Mouse (Mus musculus): ENCODE results near the gene Map4k4.

The Map4k4 gene

DNA sequence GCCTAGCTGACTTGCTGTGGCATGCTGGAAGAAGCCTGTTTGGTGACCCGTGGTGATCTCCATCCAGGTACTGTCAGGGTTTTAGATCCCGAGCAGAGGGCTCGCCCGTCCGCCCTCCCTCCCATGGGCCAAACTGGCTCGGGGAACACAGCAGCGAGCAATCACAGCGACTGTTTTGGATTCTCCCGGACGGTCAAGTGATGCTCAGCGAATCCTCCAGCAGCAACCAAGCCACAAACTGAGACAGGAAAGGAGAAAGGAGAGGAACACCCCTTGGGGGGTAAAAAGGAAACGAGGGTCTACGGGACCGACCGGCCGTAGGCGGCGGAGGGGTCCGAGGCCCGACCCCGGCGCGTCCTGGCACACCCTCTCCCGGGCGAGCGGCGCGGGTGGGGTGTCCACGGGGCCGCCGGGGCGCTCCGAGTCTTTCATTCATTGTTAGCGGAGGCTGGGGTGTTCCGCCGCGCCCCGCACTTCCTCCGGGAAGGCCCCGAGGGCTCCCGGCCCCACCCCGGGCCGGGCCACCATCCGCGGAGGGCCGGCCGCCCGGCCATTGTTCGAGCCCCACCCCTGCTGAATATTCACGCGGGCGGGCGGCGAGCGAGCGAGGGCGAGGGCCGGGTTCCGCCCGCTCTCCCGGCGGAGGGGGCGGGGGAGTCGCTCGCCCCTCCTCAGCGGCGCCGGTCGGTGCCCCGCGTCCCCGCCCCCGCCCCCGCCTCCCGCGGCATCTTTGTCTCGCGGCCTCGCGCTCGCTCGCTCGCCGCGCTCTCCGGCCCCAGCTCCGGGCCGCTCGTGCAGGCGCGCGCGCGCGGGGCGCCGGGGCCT, at the start of gene Map4k4:
TSS of gene Map4k4 (plus strand) at position 733 of the 825 bp plus-strand sequence.
- DNase-seq (ENCODE audit: low read depth), result peak; percentile 61

DNA sequence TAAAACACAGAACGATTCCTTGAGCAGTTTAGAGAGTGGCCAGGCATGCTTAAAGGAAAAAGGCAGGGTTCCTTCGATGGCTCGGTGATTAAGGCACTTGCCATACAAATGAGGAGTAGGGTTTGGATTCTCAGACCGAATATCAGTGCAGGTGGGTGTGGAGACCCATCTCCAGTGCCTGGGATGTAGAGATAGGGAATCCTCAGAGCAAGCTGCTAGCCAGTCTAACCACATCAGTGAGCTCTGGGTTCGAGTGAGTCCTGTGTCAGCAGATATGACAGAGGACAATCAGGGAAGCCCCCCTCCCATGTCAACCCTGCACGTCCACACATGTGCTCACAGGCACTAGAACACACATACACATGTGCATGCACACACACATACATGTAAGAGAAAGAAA, 44.8 kb upstream of the Map4k4 start:
- no peak for DNase-seq (ENCODE audit: low read depth)

DNA sequence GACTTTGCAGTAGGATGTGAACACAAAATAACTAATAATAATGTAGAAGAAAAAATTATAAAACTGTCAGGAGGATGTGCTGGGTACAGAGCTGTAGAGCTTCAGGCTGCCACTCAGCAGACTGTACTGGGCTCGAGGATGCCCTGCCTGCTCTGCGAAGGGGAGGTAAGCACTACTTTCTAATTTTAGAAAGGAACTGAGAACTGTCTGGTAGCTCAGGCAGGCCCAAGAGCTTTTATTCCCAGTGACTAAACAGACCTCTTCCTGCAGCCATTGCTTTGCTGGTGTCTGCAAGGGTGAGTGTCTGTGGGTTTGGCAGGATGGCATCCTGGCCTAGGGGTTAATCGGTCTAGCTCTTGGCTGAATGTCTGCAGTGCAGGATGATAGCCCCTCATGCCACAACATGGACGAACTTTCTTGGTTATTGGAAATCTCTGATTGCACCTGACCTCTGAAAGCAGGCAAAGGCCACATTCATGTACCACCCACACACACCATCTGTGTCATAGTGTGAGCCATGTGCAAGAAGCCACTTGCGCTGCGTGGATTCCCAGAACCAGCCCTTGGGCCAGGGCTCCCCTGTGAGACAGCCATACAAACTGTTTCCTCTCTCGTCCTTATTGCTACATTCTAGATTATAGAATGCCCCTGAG, 43.8 kb upstream of the Map4k4 start:
- DNase-seq (ENCODE audit: low read depth), result peak; percentile 13

DNA sequence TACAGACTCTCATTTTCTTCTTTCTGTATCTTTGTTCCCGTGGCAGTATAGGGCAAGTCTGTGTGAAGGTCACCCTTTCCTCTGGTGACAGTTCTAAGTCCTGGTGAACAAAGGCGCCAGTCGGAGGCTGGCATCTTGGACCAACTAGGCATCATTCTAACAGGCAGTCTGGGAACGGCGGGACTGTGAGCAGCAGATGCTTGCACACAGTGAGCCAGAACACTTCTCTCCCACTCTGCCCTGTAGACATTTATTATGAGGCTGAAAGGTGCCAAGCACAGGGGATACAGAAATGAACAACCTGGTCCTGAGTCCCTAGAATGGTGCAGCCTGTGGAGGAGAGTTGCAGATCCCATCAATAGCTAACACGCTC, 43.3 kb upstream of the Map4k4 start:
- DNase-seq (ENCODE audit: low read depth), result no peak

DNA sequence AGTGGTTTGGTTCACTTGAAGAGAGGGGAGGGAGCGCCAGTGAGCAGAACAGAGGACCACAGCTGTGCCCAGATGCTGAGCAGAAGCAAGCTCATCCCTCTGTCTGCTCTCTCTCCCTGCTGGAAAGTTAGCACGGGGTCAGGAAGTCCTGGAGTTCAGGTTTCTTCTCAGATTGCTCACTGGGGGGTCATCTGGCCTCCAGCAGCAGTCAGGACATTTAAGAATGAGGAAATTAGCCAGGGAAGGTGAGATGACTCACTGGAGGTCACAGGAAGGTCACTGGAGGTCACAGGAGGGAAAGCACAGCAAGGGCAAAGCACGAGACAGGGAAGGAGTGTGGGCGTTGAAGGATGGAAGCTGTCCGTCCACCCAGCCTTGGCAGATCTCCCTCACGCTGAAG, 41.5 kb upstream of the Map4k4 start:
- DNase-seq (ENCODE audit: low read depth), result no peak

DNA sequence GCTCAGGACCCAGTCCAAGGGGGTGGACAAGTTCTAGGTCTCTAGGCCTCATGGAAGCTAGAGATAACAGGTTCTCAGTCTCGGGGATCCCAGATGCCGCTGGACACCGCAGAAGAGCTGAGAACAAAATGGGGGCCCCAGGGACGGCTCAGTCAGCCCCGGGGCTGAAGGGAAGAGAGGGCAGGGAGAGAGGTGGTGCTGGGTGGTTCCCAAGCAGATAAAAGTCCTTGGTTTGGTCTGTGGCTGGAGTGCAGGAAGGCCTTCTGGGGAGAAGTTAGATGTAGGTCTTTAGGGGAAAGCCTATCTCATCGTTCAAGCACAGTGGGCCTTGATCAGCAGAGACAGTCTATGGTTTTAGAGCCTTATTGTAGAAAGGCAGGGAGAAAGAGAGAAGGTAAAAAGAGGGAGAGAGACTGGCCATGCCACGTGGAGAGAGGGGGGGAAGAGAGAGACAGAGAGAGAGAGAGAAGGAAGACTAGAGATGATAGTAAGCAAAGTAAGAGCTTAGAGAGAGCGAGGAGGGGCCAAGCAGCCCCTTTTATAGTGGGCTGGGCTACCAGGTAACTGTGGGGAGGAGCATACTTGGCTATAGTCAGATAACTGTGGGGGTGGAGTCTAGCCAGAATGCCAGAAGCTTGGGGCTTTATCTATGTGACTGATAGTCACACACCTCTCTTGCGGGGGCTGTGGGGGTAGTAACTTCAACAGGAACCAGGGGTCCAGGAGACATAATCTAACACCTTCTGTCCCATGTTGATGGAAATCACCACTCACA, 34.2 kb upstream of the Map4k4 start:
- DNase-seq (ENCODE audit: low read depth), result no peak

DNA sequence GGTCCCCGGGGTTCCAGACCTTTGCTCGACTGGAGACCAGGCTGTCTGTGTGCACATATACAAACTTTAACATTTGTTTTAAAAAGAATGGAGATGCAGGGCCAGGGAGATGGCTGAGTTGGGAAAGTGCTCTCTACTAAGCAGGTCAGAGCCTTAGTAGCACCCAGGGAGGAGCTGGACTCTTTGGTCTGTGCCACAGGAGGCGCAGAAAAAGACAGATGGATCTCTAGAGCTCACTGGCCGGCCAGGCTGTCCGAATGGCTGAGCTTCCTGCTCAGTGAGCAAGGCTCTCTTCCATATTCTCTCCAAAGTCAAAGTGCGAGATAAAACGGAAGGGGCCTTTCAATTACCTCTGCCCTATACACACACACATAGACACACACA, 33.6 kb upstream of the Map4k4 start:
- DNase-seq (ENCODE audit: low read depth), result no peak

DNA sequence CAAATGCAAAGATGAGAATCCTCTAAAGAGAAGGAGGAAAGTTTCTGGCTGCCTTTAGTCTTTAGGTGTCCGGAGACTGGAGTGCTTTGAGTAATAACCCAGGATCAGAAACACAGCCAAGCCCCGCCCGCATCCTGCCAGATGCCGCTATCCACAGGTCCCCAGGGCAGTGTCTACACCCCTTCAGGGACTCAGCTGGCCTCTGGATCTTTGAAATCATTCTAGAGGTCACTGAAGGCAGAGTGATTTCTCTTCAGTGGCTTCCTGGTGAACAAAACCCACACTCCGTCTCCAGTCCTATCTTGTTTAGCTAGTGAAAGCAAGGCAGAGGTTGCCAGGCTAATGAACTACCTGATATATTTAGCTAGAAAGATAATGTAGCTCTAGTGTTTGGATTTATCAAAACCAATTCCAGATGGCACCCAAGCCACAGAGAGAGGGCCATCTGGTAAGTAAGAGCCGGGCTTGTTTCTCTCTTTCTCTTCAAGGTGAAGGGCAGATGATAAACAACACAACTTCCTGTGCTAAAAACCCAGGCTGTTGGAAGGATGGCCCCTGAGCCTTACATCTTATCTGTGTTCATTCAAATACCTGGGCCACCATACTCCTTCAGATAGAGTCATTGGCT, 32.6 kb upstream of the Map4k4 start:
- peak; percentile 20 for DNase-seq (ENCODE audit: low read depth)

DNA sequence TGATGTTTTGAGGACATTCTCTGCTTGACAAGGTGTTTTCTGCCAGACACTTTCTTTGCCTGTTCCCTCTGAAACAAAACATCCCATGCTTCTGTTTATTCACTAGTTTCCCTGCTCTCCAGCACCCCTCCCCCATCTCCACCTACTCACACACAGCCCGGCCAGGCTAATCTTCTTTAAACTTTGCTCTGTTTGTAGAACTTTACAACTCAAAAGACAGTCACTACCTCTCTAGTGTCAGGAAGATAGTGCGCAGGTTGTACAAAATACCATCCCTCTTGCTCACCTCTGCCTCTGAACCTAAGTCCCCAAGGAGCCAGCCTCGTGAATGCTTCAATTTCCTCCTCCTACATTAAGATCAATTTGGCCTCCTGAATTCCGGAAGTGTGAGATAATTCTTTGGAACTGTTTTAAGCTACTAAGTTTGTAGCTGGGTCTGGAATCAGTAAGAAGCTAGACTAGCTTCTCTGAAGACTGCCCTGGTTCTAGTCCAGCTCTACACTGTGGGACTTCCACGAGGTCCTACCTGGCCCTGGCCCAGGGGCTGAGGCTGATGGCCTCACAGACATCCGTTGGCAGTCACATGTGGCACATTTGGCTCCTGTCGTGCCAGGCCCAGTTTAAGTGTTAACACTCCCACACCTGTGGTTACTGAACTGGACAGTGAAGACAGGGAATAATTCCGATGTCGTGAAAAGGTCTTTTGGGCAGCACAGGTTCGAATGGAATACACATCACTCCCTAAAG, 31.7 kb upstream of the Map4k4 start:
- DNase-seq (ENCODE audit: low read depth), result no peak

DNA sequence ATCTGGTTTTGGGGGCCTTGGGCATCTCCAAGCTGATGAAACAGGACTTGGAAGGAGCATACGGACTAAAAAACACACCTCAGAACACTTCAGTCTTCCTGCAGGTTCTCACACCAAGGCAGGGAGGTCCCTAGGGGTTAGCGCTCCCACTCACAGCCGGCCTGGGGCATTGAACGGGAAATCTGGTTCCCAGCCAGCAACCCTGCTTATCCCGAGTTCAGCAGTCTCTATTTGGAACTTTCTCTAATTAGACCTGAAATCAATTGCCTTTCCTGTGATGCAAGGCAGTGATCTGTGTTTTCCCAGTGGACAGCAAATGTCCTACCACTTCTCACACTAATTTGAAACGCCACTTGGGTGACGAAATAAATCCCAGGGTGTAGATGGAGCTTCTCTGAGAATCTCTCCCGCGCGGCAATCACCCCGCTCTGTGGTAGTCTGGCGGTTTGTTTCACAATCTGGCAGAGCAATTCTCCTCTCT, 31.0 kb upstream of the Map4k4 start:
- no peak for DNase-seq (ENCODE audit: low read depth)

DNA sequence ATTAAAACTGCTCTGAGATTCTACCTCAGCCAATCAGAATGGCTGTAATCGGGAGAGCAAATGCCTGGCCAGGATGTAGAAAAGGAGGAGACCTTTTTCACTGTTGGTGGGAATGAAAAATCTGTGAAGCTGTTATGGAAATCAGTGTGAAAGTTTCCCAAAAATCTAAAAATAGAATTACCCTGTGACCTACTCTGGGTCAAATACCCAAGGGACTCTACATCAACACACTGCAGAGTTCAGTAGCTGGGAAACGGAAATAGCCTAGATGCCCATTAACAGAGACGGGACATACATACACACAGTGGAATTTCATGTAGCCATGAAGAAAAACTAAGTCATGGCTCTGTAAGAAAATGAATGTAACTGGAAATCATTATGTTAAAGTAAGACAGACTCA, 22.7 kb upstream of the Map4k4 start:
- no peak for DNase-seq (ENCODE audit: low read depth)

DNA sequence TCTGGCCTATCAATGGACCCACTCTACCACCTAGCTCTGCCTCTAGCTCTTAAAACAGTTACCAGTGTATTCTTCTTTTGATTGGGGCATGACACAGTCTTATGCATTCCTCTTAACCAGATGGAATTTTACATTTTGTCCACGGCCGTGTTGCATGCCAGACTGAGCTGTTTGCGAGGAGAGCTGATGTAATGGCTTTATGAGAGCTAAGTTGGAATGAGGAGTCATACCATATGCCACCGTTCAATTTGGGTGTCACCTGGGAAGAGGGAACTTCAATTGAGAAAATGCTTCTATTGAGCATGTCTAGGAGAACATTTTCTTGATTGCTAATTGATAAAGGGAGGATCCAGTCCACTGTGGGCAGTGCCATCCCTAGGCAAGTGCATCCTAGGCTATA, 18.2 kb upstream of the Map4k4 start:
- no peak for DNase-seq (ENCODE audit: low read depth)

DNA sequence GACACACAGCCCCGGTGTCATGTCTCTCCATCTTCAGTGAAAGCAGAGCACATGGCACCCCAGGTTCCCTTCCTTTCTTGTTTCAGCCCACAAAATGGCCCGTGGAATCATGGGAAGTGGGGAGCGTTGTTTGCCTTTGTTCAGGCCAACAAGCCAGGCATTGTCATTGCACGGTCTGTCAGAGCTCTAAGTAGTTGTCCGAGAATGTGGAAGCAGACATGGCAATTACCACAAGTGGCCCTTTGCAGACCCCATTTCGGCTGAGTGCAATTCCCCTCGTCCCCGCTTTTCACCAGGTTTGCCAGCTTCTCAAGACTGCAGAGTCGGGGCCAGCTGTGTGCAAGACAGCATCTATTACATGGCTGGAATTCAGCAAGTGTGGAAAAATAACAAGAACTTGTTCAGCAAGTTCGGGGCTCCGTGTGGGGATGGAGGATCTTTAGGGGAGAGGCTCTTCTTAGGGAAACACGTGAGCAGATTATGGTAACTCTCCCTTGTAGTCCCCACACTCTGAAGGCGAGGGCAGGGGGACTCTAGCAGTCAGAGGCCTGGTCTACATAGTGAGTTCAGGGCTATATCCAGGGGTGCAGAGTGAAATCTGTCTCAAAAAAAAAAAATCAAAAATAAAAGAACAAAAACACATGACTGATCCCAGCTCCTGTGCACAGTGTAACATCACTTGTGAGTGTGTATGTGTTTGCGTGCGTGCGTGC, 15.8 kb upstream of the Map4k4 start:
- no peak for DNase-seq (ENCODE audit: low read depth)

DNA sequence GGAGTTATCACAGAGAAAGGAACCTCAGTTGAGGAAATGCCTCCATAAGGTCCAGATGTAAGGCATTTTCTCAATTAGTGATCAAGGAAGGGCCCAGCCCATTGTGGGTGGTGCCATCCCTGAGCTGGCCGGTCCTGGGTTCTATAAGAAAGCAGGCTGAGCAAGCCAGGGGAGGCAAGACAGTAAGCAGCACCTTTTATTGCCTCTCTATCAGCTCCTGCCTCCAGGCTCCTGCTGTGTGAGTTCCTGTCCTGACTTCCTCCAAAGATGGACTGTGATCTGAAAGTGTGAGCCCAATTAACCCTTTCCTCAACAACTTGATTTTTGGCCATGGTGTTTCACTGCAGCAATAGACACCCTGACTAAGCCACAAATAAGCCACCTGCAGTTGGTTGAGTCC, 12.7 kb upstream of the Map4k4 start:
- no peak for DNase-seq (ENCODE audit: low read depth)

DNA sequence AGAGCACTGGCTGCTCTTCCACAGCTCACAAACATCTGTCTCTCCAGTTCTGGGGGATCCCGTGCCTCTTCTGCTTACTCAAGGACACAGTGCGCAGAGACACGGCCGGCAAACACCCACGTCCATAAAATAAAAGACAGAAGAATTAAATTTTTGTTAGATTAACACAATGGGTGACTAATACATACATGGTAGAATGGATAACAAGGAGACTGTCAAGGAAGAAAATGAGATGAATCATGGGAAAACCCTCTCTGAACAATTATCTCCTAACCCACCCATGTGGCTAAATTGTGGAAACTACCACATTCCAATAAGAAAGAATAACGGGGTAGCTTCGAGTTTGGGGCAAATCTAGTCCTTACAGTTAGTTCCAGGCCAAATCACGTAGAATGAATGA, 11.3 kb upstream of the Map4k4 start:
- DNase-seq (ENCODE audit: low read depth), result no peak

DNA sequence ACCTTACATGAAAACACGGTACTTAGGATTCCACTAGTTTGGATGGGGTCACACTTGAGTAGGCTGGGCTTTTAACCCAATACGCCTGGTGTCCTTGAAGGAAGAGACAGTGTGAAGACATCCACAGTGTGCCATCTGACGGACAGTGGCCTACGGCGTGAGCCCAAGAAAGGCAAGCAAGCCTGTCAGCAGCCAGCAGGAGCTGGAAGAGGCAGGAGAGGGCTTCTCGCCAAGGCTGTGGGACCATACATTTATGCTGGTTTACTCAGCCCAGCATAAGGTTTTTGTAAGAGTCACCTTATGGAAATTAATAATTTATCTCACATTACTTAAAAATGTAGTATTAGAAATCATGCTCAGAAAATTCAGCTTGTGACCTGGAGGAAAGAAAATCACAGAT, 10.7 kb upstream of the Map4k4 start:
- no peak for DNase-seq (ENCODE audit: low read depth)

DNA sequence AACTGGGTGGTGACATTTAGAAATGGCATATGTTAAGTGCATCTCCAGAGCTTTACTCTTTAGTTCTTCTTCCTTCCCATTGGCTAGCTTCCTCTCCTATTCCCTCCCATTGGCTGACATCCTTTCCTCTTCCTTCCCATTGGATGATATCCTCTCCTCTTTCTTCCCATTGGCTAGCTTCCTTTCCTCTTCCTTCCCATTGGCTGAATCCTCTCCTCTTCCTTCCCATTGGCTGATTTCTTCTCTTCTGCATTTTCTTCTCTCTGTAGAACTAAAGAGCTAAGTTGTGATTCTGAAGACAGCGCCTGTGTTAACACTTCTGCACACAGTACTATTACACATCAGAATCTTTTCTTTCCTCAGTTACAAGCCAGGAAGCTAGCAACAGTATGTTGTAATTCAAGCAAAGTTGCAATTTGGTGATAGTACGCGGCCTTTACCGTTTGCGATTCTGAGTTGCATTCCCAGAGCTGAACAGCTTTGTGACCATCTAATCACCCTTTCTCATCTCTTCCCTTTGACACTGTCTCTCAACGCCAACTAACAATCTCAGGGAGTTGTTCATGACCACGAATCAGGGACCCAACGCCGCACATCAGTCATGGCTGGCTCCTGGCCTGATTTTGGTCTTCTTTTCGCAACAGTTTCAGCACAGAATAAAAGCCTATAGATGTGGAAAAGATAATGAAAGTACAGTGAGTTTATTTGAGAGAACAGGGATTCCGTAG, 7.4 kb upstream of the Map4k4 start:
- DNase-seq (ENCODE audit: low read depth), result peak; percentile 73

DNA sequence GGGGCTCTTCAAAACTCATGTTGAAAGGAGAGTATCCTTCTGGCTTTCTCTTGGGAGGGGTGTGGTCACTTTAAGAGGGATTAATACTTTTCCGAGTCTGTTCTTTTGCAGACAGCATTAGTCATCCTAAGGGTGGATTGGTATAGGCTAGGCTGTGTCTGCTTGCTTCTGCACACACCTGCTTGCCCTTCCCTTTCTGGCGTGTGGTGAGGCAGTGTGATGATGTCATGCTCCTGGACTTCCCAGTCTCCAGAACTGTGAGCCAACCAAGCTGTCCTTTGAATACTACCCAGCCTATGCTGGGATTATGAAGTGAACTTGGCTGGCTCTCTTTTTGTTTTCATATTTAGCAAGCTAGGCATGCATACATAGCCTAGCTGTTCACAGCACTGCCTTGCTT, 5.6 kb upstream of the Map4k4 start:
- peak; percentile 54 for DNase-seq (ENCODE audit: low read depth)

DNA sequence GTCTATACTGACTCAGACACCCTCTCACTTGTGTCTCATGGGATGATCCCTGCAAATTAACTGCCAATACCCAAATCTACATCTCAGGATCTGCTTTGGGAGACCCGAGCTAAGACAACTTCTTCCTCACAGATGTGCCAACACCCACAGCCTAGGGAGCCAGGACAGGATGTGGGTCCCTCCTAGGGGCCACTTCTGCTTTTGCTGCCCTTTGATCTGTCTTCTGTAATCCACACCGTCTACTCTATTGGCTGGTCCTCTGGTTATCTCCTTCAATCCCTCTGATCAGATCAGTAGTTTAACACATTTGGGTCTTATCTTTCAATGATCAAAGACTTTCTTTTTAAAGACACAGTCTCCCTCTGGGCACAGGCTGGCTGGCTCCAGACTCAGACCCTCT, 5.2 kb upstream of the Map4k4 start:
- DNase-seq (ENCODE audit: low read depth), result peak; percentile 80

DNA sequence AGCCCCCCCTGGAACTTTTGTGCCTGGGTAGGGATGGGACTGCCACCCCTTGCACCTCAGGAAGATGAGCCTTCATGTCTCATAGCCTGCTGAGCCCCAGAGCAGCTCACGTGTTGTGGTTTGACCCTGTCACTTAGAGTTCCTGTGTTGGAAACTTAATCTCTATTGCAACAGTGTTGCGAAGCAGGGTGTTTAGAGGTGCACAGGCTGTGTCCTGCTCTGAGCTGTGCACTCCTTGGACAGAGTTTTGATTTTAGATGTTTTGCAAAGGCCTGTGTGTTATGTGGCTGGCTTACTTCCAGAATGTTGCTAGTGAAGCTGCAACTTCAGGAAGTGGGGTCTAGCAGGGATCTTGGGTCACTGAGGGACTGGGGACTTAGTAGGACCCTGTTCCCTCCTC, 4.1 kb upstream of the Map4k4 start:
- DNase-seq (ENCODE audit: low read depth), result peak; percentile 94
